Mouse (Mus musculus) ovary, adult 18-20 months (tissue): ENCODE data around the gene Dcxr.
"Not testable (repeated sequence)": the region's sequence is repeated elsewhere in the genome, so short reads cannot be mapped to it uniquely, and the experiment has no call there.

Experiments used
- DNase-seq: peaks from one replicate; pipeline ENCODE4 v3.0.0; 2022; ENCODE audit warnings: low spot score, mixed read lengths

The Dcxr gene

DNA sequence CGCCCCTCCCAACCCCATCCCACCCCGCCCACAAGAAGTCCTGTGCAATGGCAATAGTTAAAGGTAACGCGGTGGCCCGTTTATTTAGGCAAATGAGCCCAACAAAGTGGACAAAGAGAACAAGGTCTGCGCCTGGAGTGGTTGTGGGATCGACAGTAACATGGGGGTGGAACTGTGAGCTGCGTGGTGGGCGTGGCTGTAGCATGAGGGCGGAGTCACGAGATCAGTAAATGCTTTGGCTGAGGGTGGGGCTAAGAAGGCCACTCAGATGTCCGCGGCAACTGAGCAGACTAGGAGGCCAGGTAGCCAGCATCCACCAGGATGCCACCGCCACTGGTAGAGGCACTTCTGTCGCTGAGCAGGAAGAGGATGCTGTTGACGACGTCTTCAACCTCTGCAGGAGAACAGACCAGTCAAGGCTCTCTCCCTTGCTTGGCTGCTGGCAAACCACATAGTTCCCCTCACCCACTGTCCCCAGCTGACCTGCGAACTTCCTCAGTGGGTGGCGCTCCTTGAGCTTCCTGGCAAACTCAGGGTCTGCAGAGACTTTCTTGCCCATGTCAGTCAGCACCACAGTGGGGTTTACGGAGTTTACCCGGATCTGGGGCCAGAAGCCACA lies 2.5 kb upstream of the Dcxr start:
- not testable (repeated sequence) for DNase-seq

DNA sequence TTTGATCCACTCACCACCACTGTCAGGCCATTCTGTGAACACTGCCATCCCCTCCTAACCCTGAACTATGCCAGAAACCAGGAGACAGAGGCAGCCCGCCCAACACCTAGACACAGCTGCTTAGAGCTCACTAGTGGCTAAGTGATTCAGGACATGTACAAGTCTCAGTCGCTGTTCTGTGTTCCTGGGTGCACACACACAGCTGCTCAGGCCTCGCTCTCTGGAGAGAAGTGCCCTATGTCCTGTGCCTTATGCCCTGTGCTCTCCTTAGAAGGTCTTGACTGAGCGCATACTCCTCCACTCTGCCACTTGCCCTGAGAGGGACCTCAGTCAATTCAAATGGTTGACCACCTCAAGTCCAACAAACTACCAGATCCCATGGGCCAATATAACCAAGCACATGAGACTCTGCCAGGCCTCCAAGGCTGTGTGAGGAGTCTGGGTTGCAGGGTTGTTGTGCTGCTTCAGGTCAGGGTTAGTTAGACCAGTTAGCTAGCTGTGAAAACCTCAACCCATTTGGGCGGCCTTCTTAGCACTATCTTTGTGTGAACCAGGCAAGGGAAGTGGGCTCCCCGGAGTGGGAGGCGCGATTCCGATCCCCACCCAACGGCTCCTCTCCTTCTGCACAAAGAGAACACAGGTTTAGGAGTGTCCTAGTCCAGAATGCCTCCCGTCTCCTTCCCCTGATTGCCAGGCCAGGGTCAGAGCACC lies 1.6 kb upstream of the Dcxr start:
- no peak for DNase-seq

DNA sequence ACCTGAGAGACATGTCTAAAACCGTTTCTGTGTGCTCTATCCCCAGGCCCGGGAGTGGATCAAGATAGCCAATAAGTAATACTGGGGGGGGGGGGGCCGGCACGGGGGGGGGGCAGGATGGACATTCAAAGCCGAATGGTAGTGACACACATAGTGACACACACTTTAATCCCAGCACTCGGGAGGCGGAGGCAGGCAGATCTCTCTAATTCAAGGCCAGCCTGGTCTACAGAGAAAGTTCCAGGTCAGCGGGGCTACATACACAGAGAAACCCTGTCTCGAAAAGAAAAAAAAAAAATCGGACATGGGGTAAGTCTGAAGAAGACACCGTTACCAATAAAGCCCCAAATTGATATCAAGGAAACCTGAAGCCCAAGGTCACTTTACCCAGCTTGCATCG lies 483 bp upstream of the Dcxr start:
- no peak for DNase-seq

DNA sequence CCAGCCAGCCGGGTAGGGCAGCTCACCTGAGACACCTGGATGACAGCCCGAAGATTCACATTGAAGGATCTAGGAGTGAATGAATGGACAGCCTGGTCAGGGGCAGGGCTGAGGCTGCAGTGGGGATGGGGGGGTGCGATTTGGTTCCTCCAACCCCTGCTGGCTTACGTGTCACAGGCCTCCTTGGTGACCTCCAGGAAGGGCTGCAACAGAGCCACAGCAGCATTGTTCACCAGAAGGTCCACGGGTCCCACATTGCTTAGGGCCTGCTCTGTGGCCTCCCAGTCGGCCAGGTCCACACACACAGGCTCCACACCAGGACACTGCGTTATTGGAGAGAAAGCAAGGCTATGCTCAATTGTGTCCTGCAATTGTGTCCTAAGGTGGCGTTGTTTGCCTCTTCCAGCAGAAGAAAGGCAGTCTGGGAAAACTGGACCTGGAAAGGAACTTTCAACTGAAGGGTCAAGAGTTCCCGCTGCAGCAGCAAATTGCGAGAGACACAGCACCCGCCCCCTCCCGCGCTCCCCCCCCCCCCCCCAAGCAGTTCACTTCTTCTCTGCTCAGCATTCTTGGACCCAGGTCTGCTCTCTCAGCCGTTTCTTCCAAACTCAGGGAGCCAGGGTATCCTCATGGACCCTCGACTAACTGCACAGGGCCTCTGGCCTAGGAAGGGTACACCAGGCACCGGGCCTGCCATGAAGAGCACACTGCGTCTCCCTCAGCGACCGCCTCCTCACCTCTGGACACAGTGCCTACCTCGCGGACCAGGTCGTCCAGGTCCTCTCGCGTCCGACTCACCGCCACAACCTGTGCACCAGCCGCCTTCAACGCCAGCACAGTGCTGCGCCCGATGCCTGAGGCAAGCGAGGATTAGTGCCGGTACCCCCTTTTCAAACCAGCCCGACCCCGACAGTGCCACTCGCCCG lies 575 bp downstream of the Dcxr start:
- no peak for DNase-seq

DNA sequence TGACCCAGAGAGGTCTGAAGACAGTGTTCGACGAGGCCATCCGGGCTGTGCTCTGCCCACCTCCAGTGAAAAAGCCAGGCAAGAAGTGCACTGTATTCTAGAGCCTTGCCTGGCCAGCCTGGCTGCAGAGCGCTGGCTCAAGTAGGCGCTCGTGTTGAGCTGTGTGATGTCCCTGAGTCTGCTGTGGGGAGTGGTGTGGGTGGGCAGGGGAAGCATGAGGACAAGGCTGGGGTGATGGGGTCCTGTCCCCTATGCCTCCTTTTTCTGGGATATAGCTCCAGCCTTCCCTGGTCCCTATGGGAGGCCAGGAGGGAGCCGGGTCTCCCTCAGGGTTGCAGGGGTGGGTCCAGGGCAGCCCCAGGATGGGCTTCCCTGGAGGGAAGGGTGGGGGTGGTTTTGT lies 3.6 kb downstream of the Dcxr start:
- no peak for DNase-seq

DNA sequence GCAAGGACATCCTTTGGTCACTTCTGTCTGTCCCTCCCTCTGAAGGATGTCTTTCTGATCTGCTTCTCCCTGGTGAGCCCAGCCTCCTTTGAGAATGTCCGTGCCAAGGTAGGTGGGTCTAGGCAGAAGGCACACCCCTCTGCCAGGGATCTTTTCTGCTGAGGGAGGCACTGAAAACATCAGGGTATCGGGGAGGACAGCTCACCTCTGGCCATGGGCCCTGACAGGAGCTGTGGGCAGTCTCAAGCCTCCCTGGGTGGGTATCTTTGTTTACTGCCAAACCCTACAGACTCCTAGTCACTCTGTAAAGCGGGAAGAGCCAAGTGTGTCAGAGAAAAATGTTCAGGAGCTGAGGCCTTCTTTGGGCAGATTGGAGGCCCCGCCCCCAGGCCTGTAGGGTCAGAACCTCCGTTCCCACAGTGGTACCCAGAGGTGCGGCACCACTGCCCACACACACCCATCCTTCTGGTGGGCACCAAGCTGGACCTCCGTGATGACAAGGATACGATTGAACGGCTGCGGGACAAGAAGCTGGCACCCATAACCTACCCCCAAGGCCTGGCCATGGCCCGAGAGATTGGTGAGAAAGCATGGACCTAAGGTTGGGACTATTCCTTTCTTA lies 4.2 kb downstream of the Dcxr start:
- DNase-seq = no peak

DNA sequence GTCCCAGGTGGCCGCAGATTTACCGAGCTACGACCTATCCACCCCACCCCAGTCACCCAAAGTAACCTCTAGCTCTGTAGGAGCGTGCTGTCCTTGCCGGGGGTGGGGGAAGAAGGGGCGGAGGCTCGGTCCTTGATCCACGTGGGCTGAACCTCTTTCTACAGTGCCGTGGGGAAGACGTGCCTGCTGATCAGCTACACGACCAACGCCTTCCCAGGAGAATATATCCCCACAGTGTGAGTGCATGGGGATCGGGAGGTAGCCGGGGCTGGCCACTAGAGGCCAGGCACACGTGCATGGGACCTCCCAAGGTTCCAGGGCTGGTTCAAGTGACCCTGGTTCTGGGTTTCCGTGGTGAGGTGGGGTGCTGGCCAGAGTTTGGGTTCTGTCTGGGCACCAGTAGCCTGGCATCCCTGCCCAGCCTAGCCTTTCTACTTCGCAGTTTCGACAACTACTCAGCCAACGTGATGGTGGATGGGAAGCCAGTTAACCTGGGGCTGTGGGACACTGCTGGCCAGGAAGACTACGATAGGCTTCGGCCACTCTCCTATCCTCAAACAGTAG lies 4.9 kb downstream of the Dcxr start:
- DNase-seq = no peak

DNA sequence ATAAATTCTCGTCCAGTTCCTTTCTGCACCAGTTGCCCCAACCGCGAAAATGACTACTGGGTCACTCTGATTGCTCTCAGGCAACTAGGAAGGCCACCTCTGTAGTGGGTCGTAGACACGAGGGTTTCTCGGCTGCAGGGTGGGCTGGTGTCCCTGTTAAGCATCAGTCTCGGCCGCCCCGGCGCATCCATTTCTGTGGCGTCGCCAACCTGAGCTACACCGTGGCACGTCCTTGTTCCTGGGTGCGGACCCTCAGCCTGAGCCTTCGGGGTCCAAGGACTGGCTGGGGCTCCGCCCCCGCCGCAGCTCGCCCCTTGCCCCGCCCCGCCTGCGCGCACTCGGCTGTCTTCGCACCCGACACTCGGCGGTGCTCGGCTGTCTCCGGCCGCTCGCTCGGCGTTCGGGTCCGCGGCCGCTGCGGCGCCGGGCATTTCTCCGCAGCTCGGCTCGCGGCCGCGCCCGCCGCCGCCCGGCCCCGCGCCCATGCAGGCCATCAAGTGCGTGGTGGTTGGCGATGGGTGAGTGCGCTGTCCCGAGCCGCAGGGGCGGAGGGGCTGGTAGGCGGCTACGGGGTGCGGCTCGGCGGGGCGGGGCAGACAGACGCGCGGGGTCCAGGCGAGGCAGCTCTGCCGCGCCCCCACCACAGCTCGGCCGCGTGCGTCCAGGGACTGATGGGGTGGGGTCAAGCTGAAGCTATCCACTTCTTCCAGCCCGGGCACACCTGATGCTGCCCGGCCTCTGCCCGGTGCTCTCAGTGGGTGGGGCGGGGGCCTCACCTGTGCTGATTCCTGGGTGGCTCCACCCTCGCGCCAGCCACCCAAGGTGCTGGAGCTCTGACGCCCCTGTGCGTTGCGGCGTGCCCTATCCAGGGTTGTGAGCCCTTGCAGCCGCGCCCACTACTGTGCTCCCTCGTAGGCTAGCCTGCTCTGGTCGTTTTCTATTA lies 5.7 kb downstream of the Dcxr start, which contains the start of gene Rac3:
Gene Rac3, plus strand, starts transcription at position 347 of the 943 bp plus-strand sequence.
- no peak for DNase-seq

DNA sequence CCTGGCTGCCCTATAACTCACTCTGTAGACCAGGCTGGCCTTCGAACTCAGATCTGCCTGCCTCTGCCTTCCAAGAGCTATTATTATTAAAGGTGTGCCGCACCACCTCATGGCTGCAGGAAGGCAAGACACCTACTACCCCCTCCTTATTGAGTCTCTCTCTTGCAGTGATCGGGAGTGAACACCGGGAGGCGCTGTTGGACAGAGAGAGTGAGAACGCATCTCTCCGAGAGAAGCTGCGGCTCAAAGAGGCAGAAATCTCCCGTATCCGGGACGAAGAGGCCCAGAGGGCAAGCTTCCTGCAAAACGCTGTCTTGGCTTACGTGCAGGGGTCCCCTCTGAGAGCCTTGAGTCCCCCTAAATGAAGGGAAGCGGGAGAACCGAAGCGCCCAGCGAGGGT lies 6.6 kb downstream of the Dcxr start:
- DNase-seq = peak; percentile 72

DNA sequence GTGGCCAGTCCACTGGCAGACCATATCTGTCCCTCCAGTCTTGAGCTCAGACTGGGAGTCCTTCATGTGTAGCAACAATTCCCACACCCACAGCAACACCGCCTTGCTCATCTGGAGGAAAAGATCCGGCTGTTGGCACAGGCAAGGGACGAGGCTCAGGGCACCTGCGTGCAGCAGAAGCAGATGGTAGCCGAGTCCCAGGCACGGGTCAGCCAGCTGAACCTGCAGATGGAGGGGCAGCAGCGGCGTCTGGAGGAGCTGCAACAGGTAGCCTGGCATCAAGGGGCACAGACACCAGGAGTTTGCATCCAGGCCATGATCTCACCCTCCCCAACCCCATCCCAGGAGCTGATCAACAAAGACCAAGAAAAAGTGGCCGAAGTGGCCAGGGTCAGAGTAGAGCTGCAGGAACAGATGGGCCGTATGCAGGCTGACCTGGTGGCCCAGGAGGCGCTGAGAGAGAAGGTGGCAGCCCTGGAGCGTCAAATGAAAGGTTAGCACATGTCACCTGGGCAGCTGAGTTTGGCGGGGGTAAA lies 7.2 kb downstream of the Dcxr start:
- no peak for DNase-seq

DNA sequence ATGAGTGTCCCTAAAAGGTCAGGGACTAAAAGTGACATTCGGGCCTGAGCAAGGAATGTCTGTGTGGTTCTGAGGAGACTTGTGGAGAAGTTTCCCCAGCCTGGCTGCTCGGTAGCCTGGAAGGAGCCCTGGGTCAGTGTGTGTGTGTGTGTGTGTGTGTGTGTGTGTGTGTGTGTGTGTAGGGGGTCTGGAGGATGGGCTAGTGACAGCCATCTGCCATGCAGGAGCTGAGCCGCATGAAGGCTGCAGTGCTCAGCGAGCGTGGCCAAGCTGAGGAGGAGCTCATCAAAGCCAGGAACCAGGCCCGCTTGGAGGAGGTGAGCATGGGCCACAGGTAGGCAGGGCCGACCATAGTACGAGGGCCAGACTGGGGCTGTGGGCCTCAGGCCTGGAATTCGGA lies 7.8 kb downstream of the Dcxr start:
- no peak for DNase-seq

DNA sequence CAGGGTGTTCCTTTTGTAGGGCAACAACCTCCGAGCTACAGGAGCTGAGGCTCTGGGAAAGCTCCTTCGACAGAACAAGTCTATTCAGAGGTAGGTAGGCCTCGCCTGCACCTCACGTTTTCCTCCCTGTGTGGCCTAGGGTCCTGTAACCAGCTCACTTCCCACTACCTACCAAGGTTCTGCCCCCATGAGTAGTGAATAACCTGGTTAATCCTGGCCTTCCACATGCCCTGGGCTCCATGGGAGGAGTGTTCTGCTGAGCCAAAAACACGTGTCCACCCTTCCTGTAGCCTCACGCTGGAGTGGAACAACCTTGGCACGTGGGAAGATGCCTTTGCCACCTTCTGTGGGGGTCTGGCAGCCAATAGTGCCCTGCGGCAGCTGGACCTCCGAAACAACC lies 11.9 kb downstream of the Dcxr start:
- DNase-seq = no peak

DNA sequence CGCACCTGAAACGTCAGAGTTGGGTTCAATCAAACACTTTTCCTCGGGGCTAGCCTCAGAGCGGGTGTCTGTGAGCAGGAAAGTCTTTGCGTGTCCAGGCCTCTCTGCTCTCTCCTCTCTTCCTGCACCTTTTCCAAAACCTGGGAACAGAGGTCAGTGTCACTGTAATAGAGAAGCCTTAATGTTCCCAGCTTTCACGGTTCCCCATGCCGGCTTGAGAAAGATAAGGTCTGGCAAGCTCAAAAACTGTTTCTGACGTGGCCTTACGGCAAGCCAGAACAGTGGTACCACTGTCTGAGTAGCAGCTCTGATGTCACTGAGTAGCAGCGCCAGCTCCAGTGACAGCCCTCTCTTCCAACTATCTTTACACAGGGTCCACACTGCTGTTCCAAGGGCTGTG lies 12.5 kb downstream of the Dcxr start:
- no peak for DNase-seq

DNA sequence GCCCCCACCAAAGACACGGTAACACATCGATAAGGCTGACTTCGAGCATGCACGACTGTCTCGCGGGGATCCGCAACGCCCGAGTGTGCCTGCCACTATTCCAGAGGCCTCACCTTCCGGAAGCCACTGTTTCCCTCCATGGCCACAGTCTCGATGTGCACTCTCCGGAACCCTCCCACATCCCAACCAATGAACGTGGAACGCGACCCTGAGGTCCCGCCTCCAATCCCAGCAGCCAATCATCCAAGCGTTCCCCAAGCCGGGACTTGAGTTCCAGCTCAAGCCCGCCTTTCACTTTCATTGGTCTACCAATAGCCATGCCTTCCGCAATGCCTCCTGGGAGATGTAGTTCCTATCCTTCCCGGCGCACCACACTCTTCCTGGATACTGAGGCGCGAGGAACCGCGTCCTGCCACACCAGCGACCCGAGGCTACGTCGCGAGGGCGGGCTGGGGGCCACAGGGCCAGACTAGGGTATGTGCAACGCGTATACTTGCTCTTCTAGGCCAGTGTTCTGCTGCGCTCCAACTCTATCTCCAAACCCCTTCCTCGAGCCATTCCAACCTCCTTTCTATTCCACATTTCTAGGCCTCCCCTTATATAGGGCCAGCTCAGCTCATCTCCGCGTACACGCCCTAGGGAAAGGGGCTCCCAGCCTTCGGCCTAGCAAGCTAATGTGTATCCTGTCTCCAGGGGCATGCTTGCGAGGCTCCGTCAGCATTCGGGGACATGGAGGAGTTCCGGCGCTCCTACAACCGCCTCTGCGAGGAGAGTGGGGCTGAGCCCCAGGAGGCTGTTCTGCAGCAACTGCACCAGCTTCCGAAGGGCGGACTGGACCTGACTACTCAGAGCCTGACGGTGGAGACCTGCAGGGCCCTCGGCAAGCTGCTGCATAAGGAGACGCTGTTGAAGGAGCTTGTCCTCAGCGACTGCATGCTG lies 13.2 kb downstream of the Dcxr start, which contains the start of the genes Cenpx and Lrrc45:
Gene Cenpx, minus strand, starts transcription at position 159 of the 939 bp plus-strand sequence.
Gene Lrrc45, plus strand, starts transcription at position 346 of the 939 bp plus-strand sequence.
- peak; percentile 97 for DNase-seq

DNA sequence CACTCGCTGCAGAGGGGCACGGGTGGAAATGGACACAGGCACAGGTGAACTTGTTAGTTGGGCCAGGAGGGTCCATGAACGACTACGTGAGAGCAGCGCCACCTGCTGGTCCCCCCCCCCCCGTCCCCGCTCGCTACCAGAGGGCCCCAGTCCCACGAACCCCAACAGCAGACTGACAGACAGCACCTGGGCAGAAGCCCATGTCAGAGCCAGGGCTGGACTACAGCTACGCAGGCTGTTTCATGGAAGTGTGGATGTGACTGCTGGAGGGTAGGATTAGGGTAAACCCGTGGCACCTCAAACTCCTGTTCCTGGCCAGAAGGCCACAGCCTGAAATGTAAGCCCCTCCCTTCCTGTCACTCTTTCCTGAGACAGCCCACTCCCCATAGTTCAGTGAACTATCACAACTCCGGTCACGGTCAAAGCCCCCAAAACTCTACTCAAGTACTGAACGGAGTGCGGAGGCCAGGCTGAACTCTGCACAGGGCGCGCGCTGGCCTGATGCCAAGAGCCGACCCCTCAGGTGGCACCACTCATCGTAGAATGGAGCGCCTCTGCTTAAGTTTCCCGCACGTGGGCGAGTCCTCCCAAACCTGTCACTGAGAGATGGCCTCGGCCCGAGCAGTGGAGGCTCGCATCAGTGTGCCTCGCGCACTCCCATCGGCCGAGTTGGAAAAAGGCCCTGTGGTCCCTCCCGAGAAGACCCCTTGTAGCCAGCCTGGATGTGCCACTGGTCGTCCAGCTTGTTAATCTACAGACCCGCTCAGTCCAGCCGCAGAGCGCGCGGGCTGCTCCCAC lies 14.1 kb downstream of the Dcxr start:
- DNase-seq = no peak

DNA sequence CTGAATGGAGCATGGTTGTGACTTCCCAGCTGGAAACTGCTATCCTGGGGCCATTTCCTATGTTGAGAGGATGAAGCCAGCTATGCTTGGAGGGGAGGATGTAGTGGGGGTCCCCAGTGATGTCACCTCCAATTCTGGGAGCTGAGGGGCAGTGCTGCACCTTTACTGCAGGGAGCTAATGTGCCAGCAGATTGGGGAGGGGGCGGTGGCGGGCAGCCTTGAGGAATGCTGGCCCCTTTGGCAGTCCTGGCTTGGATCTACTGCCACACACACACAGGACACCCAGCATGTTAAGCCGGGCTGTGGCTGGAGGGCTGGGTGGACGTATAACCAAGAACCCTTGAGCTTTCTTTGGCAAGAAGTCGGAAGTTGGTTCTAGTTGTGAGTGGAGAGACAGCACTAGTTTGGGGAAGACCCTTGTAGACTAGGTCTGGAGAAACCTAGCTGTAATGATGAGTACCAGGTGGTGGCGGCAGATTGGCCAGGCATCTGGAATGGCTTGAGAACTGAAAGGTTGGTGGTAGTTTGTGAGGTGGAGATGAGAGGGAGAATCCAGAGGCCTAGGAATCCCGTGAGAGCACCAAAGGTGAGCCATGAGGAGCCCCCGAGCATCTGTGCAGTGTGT lies 15.0 kb downstream of the Dcxr start:
- no peak for DNase-seq

DNA sequence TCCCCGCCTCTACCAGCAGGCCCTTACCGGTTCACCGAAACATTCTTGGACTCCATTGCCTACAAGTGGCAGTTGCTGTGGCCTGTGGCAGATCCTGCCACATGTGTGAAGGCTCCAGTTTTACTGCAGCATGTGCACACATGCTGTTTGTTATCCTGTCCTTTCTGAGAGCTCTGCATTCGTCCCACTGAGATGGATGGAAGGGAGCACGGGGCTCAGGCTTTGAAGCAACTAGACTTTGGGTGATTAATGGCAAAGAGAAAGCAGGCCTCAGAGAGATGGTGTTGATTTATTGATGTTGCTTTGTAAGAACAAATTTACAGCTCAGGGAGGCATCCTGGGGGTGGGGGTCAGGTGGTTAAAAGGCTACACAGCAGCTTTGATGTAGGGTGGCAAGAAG lies 16.4 kb downstream of the Dcxr start:
- DNase-seq = no peak

DNA sequence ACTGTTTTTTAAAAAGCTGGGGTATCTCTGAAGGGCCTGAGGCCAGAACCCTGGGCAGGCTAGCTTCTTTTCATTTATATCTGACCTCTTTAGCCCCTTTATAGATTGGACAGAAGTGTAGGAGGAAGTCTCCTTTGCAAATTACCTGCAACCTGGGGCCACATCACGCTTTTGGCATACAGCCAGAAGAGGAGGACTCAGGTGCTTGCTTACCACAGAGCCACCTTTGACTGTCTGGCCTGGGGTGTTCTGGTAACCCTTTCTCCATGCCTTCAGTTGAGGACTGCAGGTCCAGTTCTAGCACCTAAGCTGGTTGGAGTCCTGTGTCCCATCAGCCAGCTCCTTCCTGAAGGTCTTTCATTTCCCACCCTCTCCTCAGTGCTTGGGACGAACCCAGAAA lies 17.5 kb downstream of the Dcxr start:
- DNase-seq = no peak
